Mouse (Mus musculus) neural tube, embryonic 15.5 days (tissue): ENCODE measurements around the gene Gabre. TPM values are rescaled to one million over a fixed set of nuclear protein-coding genes. Genes with fewer than 3 reads are reported as not detected.

Experiments used
- ATAC-seq: fragments of 200-750 bp; cut with Nextera tagmentation; 2 replicates; pipeline ENCODE4 v1.8.0; 2017; ENCODE audit warnings: mild to moderate bottlenecking, moderate TSS enrichment, moderate library complexity; ENCODE audit not compliant: low FRiP score
- H3K27ac ChIP-seq: fragments of 300-500 bp; sonication (generic); replicated peaks from 2 replicates; pipeline ENCODE4 v1.5.1; 2015; ENCODE audit warnings: mild to moderate bottlenecking, inconsistent platforms
- H3K27me3 ChIP-seq: fragments of 300-500 bp; sonication (generic); replicated peaks from 2 replicates; pipeline ENCODE4 v1.6.1; 2015; ENCODE audit warnings: inconsistent platforms
- H3K36me3 ChIP-seq: fragments of 300-500 bp; sonication (generic); 2 replicates; pipeline ENCODE4 v1.6.1; 2015; ENCODE audit warnings: inconsistent platforms
- H3K4me1 ChIP-seq: fragments of 300-500 bp; sonication (generic); 2 replicates; pipeline ENCODE4 v1.6.1; 2015; ENCODE audit warnings: inconsistent platforms
- H3K4me2 ChIP-seq: fragments of 300-500 bp; sonication (generic); 2 replicates; pipeline ENCODE4 v1.6.1; 2015; ENCODE audit warnings: inconsistent platforms, mild to moderate bottlenecking, moderate library complexity
- H3K4me3 ChIP-seq: fragments of 300-500 bp; sonication (generic); replicated peaks from 2 replicates; pipeline ENCODE4 v1.5.1; 2015; ENCODE audit warnings: mild to moderate bottlenecking, inconsistent platforms
- H3K9ac ChIP-seq: fragments of 300-500 bp; sonication (generic); replicated peaks from 2 replicates; pipeline ENCODE4 v1.6.1; 2015; ENCODE audit warnings: mild to moderate bottlenecking, inconsistent platforms
- H3K9me3 ChIP-seq: fragments of 300-500 bp; sonication (generic); replicated peaks from 2 replicates; pipeline ENCODE4 v1.6.1; 2016; ENCODE audit warnings: inconsistent platforms
- WGBS: fragments of 180-500 bp; shearing (Covaris S2); methylation state at CpG from one replicate; pipeline ENCODE4 v1.1.7; 2015; ENCODE audit warnings: mixed read lengths; 5-methylcytosine and 5-hydroxymethylcytosine counted together
- microRNA counts: library from miRNA; unstranded; fragments of <30 nt; microRNA quantifications from one replicate; lab custom pipeline; 2016
- microRNA-seq: library from miRNA; unstranded; fragments of <30 nt; microRNA quantifications from one replicate; pipeline ENCODE4, GENCODE M21; 2017
- polyA plus RNA-seq: library from polyadenylated mRNA; unstranded; fragments of >200 nt; fragmentation: Nextera tagmentation; extraction: Ambion mirVana; gene quantifications from 2 replicates; pipeline ENCODE4 v1.2.1, GENCODE M21; 2015

Gene Gabre
- 1.0 and 1.2 TPM in 2 replicates for polyA plus RNA-seq

DNA sequence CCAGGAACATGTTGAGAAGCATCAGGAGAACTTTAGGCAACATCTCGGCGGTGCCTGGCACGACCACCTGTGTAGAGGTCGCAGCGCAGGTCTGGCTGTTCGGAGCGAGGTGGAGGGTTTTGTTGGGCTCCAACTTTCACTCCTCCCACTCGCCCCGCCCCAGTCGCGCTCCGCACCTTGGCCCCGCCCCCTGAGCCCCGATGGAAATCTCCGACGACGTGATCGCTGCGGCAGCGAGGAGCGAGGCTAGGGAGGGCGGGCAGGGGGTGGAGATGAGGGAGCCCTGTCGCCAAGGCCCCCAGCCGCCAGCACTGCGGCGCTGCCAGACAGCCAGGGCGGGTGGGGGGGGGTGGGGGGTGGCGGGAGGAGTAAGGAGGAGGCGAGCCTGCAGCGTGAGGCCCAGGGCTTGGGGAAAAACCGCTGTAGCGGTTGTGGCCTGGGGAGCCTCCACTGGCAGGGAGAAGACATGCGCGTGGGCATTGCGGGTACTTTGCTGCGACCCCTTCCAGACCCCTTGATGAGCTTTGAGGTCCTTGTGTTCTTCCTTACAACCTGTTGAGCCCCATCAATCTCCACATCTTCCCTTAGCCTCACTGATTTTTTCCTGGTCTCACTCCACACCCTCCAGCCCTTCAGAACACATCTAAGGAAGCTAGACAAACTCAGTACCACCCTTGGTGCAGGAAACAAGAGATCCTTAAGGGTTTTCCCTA is at the start of gene Gabre:
Gene Gabre, minus strand, starts transcription at position 145 of the 713 bp plus-strand sequence.
- WGBS = 21% methylated on average over 28 of the region's 36 CpGs
- H3K27me3 ChIP-seq = no peaks in the 10 kb centered on the region

DNA sequence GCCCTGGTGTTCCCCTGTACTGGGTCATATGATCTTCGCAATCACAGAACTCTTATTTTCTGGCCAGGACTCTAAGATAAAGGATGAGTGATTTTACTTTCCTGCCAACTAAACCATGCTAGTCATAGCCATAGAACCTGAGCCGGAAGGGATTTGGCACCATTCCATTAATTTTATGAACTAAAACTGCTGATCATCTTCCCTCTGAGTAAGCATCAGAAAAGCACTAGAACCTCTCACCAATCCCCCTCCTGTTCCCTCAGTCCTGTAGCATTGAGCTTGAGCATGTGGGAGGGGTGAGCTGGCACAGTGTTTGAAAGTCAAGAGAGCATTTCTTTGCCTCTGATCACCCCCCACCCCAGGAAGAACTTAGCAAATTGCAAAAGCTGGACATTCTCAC is 23.2 kb upstream of the Gabre start:
- ATAC-seq = no peak
- no peaks in the 10 kb centered on the region for H3K4me1 ChIP-seq
- no peaks in the 10 kb centered on the region for H3K27me3 ChIP-seq
- 78% methylated on average over 2 of the region's 2 CpGs for WGBS
- H3K27ac ChIP-seq = no peak overlapping the region
- no peak overlapping the region for H3K9ac ChIP-seq
- no peak overlapping the region for H3K4me3 ChIP-seq
- H3K9me3 ChIP-seq = no peaks in the 10 kb centered on the region
- H3K36me3 ChIP-seq = no peaks in the 10 kb centered on the region
- H3K4me2 ChIP-seq = no peak overlapping the region

More for the DNA sequence above, at the start of gene Gabre:
- Histone ChIP-seq H3K27ac (no peak within 1 kb of the TSS), H3K4me2 (peak within 1 kb of the TSS; percentile 69), H3K4me1 (no peaks in the 10 kb centered on the region), H3K4me3 (peak within 1 kb of the TSS; percentile 40), H3K9me3 (no peaks in the 10 kb centered on the region), H3K9ac (no peak within 1 kb of the TSS), H3K36me3 (no peaks in the 10 kb centered on the region)
- peak; percentile 87 for ATAC-seq

DNA sequence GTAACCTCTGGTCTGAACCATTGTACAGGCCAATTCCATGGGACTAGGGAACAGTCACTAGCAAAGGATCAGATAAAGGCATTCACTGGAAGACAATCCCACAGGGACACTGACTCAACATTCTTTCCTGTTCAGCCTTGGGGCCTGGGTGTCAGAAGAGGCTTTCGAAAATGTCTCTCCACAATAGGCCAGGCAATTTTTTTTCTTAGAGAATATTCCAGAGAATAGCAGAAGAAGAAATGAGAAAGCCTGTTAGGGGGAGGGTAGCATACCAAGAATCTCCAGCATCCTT is 715 bp upstream of the Gabre start:
- ATAC-seq = no peak
- H3K36me3 ChIP-seq = no peaks in the 10 kb centered on the region
- no peaks in the 10 kb centered on the region for H3K27me3 ChIP-seq
- 66% methylated on average over 1 of the region's 1 CpGs for WGBS
- peak overlapping the region; percentile 40; the same call in 1 of the 2 replicates for H3K4me3 ChIP-seq
- no peaks in the 10 kb centered on the region for H3K4me1 ChIP-seq
- H3K27ac ChIP-seq = no peak overlapping the region
- H3K9me3 ChIP-seq = no peaks in the 10 kb centered on the region
- H3K4me2 ChIP-seq = peak overlapping the region; percentile 69
- H3K9ac ChIP-seq = no peak overlapping the region

DNA sequence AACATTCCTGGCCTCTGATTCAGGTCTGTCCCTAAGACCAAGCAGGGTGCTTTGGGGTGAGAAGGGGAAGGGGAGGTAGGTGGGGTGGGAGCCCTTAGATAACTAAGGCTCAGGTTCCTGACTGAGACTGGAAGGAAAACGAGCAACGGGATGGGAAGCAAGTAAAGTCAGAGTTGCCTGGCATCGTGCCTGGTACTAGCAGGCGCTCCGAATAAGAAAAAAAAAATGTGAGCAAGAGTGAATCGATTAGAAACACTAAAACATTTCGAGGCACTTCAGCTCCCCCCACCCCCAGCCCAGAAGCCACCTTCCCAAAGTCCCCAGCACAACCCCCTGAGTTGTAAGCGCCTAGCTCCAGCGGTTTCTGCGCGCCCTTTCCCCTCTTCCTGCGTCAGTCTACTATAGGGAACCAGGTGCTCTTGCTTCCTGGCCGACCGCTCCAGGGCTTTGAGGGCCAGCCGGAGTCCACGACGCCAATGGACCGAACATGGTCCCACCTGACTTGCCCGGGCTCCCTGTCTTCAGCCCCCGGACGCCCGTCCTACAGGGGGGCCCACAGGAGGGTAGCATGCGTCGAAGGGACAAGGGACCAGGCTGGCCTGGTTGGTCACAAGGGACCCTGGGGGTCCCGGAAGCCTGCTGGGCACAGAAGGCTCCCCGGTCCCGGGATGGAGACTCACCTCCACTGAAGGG is 491 bp downstream of the Gabre start:
- 28% methylated on average over 27 of the region's 27 CpGs for WGBS
- H3K4me3 ChIP-seq = peak overlapping the region; percentile 40
- ATAC-seq = peak; percentile 74
- H3K4me2 ChIP-seq = peak overlapping the region; percentile 69
- H3K27me3 ChIP-seq = no peaks in the 10 kb centered on the region
- H3K9ac ChIP-seq = no peak overlapping the region
- H3K36me3 ChIP-seq = no peaks in the 10 kb centered on the region
- H3K4me1 ChIP-seq = no peaks in the 10 kb centered on the region
- no peak overlapping the region for H3K27ac ChIP-seq
- no peaks in the 10 kb centered on the region for H3K9me3 ChIP-seq

DNA sequence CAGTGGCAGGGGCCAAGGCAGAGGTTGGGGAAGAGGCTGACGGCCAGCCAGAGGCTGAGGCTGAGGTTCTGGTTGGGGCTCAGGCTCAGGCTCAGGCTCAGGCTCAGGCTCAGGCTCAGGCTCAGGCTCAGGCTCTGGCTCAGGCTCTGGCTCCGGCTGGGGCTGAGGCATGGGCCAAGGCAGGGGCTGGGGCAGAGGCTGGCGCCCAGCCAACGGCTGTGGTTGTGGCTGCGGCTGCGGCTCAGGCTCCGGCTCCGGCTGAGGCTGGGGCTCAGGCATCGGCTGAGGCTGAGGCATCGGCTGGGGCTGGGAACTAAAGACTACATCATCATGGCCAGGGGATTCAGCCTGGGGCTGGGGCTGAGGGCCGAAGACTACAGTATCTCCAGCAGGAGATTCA is 4.0 kb downstream of the Gabre start:
- Histone ChIP-seq H3K27ac (no peak overlapping the region), H3K36me3 (no peaks in the 10 kb centered on the region), H3K27me3 (no peaks in the 10 kb centered on the region), H3K4me1 (no peaks in the 10 kb centered on the region), H3K9me3 (no peaks in the 10 kb centered on the region), H3K9ac (no peak overlapping the region), H3K4me2 (no peak overlapping the region), H3K4me3 (no peak overlapping the region)
- no peak for ATAC-seq
- WGBS = 85% methylated on average over 11 of the region's 11 CpGs

DNA sequence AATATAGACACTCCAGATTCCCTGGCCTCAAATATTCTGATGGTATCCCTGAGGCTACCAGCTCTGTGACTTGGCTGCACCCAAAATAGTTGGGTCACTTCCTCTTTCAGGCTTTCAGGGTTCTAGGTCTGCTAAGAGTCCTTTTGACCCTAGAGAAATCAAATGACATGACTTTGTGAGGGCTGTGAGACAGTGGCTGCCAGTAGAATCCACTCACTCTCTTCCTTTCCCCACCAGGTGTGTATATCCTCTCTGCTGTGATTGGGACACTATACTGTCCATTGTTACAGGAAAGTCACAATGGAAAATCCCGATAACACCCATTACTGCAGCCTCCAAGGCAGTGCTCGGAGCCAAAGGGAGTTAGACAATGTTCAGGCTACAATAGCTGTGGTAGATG is 52.9 kb downstream of the Gabre start, which contains the start of gene Magea4:
Gene Magea4, plus strand, starts transcription at position 301 of the 400 bp plus-strand sequence.
- ATAC-seq = no peak
- H3K27me3 ChIP-seq = no peaks in the 10 kb centered on the region
- no peaks in the 10 kb centered on the region for H3K36me3 ChIP-seq
- 82% methylated on average over 2 of the region's 2 CpGs for WGBS
- no peaks in the 10 kb centered on the region for H3K4me1 ChIP-seq
- no peak within 1 kb of the TSS for H3K4me2 ChIP-seq
- H3K9me3 ChIP-seq = no peaks in the 10 kb centered on the region
- H3K9ac ChIP-seq = no peak within 1 kb of the TSS
- H3K4me3 ChIP-seq = no peak within 1 kb of the TSS
- H3K27ac ChIP-seq = no peak within 1 kb of the TSS

MicroRNAs encoded within 50 kb of the gene (microRNA counts, 519-probe panel; counts per million panel counts)
- microRNA mmu-miR-224 (lab: Ali Mortazavi, UCI) (1,580 counts per million, percentile 20 among the panel's probes with 10 or more counts), microRNA mmu-miR-452 (lab: Ali Mortazavi, UCI) (1,045 counts per million, percentile 5 among the panel's probes with 10 or more counts)

Small RNAs within 50 kb of the gene (microRNA-seq; reads per million reads assigned to microRNA genes)
- gene Mir224 (31.8 reads per million, percentile 37 among the genes with 10 or more reads in this experiment), gene Mir452 (13.7 reads per million, percentile 29 among the genes with 10 or more reads in this experiment)

Other genes with a start within 250 kb of the Gabre start
- gene Magea4, start 52.8 kb downstream of the Gabre start, polyA plus RNA-seq = not detected in 2 replicates
- not detected in 2 replicates for gene Magea10, start 112.1 kb upstream of the Gabre start, polyA plus RNA-seq